Mouse (Mus musculus) c-Kit-positive CD71-positive TER-119-positive erythroid progenitor cells, embryonic 14.5 days (primary cell): Measurements from ENCODE around the gene Fam178b.
"Not testable (repeated sequence)": the region's sequence is repeated elsewhere in the genome, so short reads cannot be mapped to it uniquely, and the experiment has no call there.

Experiments used
- DNase-seq: peaks from one replicate; pipeline ENCODE4 v3.0.0-alpha.2; 2013; ENCODE audit warnings: low spot score

Fam178b gene

DNA sequence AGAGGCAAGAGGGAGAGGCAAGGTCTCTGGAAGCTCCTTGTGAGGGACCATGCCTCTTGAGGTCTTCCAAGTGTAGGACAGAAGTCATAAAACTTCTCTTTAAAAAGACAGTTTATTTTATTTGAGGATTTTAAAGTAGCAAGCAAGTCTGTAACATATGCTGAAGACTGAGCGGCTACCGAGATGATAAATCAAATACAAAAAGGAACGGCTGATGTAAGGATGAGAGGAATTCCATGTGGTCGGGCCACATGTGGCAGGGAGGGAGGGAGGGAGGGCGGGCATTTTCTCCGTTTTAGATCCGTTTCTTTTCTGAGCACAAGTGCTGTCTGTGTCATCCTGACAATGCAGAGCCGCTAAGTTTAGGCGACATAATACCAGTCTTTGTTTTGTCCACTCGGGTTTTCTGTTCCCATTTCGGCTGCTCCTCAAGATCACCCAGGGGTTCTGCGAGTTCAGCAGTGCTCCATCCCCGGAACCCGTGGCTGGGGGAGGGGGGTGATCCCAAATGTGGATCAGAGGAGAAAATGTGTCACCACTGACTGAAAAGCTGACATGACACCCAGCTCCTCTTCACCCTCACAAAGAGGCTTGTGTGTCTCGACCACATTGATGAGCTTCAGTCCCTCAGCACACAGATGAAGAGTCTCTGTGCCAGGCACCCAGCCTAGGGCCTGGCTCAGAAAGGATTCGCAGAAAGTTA lies 10.2 kb downstream of the Fam178b start:
- DNase-seq = no peak

DNA sequence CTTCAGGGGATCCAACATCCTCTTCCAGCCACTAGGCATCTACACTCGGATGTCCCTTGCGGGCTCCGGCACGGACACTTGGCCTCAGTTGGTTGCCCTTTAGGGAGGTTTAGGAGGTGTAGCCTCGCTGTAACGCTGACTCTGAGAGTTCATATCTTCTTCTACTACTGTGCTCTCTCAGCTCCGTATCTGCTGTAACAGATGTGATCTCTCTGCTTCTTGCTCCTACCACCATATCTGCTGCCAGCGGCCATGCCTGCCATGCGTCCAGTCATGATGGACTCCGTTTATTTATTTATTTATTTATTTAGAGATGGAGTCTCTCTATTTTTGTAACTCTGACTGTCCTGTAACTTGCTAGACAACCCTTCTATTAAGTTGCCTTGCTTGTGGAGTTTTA lies 11.7 kb downstream of the Fam178b start:
- no peak for DNase-seq

DNA sequence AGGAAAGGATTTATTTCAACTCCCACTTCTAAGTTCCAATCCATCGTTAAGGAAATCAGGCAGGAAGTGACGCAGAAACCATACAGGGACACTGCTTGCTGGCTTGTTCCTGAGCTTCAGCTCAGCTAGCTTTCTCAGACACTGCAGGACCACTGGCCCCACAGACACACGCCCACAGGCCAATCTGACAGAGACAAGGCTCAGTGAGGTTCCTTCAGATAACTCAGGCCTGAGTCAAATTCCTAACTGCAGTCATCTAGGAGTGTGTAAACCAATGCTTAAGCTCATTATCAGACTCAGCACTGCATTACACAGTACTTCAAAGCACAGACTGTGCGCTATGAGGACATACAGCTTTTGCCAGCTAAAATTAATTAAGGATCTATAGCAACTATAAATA lies 12.7 kb downstream of the Fam178b start:
- peak; percentile 64 for DNase-seq

DNA sequence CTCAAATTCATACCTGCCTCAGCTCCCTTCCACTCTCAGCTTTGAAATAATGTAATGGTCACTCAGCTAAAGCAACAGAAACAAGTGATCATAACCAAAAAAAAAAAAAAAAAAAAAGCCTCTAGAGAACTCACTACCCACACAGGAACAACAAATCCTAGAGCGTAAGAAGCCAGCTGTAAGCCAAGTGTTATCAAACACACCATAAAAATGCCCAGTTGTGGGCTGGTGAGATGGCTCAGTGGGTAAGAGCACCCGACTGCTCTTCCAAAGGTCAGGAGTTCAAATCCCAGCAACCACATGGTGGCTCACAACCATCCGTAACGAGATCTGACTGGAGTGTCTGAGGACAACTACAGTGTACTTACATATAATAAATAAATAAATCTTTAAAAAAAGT lies 15.0 kb downstream of the Fam178b start:
- DNase-seq = not testable (repeated sequence)

DNA sequence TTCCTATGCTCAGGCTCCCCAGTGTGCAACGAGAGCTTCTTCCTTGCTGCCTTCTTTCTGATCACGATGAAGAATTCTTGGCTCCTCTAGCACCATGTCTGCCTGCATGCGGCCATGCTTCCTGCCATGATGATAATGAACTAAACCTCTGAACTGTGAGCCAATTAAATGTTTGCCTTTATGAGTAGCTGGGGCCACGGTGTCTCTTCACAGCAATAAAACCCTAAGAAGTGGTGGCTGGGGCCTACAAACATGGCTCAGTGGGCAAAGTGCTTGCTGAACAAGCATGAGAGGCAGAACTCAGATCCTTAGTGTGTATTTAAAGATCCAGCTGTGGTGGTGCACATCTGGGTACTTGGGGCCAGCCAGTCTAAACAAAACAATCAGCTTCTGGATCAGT lies 17.0 kb downstream of the Fam178b start:
- no peak for DNase-seq

DNA sequence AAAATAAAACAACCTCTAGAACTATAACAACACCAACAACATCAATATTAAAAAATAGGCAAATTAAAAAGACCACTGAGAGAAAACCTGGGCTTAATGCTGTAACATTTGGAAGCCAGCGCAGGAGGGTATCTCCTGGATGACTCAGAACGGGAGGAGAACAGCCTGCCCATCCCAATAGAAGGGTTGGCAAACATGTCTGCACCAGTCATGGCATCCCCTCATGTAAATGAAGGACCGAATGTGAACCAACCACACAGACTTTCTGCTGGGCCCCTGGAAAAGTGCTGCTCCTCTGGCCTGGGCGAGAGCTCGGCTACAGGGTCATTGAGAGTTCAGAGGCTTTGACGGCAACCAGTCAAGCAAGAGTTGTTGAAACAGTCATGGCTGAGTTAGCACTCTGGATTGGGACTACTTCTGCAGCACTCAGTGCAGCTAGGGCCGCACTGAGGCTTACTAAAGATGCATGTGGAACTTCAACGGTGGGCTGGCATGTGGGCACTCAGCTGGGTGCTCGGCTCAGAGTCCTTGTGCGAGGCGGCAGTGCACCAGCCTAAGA lies 17.7 kb downstream of the Fam178b start:
- no peak for DNase-seq

DNA sequence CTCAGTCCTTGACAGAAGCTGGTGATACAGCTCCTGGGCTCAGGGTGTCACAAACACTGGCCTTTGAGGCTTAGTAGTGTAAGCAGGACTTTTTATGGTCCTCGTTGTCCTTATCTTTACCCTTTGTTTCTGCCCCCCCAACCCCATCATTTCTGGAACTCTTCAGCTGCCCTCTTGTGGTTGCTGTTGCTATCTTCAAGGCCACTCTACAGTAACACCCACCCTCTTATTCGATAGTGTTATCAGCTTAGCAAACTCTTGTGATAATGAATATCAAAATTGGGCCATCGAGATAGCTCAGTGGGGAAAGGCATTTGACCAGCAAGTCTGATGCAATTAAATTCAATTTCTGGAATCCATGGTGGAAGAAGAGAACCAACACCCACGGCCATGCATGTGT lies 18.5 kb downstream of the Fam178b start:
- no peak for DNase-seq

DNA sequence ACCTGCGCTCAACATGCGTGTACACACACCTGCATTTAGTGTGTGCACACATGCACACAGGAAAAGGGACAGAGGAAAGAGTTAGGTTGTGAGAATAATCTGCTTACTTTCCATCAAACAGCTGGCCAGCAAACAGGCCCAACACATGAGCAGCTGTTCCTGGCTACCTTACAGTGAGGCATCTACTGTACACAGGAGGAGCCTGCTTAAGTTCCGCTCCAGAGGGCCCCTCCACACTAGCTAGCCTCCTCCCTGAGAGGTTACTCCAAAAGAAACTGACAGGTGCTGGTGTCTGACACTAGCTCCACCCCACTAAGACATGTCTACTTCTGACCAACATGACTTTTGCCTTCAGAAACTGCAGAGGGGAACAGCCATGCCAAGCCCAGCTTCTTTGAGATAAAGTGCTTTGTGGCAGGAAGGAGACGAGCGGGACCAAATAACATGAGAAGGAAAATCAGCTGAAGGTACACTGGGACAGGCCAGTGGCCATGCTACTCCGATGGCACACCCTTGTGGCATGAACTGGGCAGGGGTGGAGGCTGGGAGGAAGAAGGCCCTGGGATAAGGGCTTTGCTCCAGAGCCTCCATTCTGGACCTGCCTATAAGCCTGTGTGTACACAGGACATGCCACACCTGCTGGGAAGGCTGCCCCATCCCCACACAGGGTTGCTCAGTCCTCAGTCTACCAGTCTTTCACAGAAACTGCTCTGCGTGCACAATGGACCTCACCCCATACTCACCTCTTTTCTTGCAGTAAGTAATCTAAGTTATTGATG lies 24.2 kb downstream of the Fam178b start:
- no peak for DNase-seq

DNA sequence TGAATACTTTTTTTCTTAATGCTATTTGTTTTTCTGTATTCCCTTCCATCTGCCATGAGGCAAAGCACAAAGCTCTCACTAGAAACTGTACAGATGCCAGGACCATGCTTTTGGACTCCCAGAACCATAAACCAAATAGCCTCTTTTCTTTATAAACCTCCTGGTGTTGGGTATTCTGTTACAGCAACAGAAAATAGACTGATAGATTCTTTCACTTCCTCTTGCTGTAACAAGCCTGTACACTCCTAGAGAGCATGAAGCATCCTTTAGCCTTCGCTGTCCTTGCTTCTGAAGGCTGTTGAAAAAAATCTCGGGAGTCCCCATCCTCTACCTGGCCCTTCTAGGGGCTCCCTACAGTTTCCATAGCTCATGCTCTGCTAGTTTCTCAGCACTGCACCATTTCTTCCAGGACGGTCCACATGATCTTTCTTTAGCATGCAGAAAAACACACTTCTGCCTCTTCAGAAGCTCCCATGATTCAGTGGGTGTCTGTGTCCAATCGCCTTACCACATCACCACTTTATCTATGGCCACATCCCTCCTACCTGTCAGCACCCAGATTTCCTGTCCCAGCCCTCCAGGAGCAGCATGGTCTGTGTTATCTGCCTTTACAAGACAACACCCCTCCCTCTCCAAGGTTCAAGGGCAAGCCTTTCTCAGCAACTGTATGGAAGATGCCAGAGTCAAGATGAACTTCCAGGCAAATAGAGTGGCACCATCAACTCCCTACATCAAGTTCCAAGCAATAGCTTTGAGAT lies 25.1 kb downstream of the Fam178b start:
- peak; percentile 17 for DNase-seq

DNA sequence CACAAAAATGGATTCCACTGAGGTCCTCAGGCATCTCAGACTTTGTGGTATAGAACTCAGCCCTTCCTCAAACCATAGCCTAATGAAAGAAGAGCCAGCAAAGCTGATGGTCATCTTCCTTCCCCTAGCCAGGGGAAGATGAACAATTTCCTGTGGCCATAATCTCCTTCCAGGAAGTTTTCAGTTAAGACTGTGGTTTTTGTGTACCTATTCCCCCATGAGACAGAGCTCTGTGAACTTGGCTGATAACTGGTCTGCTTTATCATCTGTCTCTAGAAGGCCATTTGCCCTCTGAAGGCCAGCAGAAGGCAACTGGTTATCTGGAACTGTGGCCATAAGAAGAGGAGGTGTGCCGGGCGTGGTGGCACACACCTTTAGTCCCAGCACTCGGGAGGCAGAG lies 26.8 kb downstream of the Fam178b start:
- DNase-seq = no peak

DNA sequence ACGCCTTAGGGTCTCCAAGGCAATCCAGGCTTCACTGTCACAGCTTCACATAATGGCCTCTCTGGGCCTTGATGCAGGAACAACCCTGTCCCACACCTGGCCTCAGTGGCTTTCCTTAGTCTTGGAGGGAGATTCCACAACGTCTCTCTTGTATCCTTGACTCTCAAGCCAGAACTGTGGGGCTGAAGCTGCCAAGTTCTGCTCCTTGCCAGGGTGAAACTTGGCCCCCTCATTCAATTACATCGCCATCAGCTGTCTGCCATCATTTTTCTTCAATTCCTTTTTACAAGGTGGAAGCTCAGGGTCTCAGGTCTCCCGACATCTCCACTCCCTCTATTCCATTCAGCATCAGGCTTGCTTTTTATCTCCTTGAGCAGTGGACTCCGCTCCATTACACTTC lies 27.9 kb downstream of the Fam178b start:
- DNase-seq = no peak

DNA sequence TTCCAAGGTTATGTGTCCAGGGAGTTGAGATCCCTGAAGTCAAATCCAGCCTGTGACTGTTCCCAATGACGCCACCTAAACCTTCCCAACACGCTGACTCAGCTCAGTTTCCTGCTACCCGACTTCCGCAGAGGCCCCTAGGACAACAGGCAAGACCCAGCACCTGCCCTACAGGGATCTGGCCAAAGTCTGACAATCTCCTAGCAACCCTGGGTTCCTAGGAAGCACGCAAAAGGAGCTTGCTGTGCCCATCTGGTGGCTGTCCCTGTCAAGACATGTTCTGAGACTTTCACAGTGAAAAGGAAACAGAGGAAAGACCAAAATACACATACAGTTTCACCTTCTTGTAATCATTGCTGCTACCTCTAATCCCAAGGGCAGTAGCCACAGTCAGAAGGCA lies 35.4 kb downstream of the Fam178b start:
- DNase-seq = no peak

DNA sequence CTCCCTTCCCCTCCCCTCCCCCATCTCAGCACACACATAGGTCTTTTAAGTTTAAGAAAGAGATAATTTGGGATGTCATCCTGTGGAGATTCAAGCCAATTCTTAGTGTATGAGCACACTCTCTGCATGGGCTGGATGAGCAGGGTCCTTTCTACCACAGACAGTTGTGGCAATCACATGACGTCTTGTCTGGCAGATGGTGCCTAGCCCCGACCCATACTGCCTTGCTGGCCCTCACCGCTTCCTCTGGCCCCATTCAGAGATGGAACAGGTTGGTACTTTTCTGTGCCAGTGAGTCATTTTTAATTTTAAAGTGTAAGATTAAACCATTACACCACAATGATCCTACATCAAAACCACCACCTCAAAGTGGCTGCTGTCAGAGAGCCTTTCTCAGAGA lies 36.7 kb downstream of the Fam178b start:
- DNase-seq = no peak

DNA sequence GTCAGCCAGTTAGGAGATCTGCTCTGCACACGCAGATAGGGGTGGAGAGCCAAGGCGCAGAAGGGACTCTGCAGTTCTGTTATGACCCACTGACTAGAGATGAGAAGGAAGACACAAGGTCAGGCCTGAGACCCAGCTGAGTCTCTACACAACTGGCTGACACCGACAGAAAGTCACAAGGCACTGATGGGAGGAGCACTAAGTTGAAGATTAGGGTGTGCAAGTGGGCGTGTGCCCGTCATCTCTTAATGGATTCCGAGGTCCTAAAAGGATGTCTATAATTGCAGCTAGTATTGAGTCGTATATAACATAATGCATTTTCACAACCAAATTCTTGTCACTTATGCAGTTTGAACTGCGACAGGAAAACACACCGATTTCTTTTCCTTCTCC lies 38.4 kb downstream of the Fam178b start:
- DNase-seq = no peak

DNA sequence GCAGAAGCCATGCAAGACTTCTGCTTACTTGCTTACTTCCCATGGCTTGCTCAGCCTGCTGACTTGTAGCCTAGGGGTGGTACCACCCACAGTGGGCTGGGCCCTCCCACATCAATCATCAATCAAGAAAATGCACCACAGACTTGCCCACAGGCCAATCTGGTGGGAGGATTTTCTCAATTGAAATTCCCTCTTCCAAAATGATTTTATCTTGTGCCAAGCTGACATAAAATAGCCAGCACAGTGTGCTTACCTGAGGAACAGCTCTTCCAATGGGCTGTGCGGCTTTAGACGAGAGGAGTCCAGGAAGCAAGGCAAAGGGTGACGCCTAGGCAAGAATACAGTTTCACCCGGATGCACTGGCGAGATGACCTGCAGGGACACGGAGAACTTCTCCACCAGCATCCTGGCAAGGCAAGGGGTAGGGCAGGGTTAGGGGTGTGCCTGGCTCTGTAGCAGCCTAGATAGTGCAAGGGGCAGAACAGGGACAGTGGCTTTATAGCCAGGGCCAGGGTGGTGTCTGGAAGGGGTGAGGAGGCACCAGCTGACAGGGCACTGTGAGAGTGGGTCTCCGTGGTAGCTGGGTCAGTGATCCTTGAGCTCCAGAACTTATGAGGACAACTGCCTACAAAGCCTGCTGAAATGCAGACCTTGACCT lies 38.9 kb downstream of the Fam178b start:
- DNase-seq = no peak

DNA sequence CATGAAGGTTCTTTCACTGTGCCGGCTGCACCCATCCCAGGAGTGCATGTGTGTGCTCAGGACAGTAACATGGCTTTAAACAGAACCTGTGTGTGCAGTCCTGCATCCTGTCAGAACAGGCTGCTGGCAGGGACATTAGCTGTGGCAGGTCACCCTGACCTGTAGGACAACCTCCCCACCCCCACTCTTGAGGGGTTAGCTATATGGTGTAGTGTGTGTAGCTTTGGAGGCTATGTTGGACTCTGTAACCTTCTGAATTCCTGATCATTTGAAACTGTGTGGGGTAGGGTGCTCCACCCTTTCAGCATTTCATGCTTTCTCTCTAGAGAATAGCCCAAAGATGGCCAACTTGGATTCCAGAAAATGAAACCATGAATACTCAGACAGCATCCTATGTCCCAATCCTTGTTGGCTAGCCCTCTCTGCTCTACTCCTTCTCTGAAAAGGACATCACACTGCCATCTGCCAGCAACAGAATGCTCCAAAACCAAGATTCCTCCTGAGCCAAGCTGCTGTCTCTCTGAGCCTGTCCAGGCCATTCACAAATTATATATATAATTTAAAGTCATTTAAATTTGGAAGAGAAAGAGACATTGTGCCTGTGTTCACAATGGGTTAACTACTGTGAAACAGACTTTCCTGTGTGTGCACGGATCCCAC lies 47.0 kb downstream of the Fam178b start:
- DNase-seq = no peak

DNA sequence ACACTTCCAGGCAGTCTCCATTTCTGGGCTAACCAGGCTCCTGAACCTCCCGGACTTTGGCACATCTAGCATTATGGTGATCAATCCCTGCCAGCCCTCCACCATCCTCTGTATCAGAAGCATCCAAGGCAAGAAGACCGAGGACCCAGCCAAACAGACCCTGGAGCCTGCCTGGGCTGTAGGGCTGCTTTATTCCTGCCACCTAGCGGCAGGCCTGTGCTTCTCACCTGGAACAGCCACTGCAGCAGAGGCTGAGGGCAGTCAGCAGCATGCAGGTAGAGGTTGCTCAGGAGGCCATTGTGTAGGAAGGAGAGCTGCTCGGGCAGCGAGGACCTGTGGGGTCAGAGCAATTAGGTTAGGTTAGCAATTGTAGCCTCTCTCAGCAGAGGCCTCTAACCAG lies 48.0 kb downstream of the Fam178b start:
- DNase-seq = no peak

DNA sequence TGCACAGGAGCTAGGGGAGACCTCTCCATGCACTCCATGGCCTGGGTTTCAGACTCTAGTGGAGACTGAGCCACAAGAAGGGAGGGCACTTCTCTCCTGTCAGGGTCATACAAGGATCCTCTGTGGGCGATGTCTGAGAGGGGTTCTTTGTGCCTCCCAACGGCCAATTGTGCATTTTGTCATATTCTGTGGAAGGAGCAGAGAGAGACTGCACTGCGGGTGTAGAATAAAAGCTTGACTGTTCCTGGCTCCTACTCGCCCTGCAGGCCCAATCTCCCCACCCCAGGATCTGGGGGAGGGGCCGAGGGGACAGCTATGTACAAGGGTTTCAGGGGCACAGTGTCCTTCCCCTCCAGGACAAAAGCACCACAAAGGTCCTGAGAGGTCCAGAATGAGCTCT lies 49.1 kb downstream of the Fam178b start:
- no peak for DNase-seq

DNA sequence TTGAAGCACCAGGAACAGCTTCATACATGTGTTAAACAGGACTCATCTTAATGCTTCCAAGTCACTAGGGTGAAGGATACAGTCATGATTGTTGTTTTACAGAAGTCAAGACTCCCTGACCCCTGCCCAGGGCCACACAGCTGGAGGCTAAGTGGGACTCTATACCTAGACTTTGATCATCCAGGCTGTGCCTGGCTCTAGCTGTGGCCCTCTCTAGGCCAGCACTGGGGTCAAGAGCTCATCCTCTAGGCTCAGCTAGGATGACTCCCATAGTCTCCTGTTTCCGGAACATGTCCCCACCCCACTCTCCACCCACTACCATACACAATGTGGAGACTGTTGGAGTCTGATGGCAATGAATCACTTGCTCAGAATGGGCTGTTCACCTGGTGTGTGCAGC lies 50.1 kb downstream of the Fam178b start:
- DNase-seq = no peak

DNA sequence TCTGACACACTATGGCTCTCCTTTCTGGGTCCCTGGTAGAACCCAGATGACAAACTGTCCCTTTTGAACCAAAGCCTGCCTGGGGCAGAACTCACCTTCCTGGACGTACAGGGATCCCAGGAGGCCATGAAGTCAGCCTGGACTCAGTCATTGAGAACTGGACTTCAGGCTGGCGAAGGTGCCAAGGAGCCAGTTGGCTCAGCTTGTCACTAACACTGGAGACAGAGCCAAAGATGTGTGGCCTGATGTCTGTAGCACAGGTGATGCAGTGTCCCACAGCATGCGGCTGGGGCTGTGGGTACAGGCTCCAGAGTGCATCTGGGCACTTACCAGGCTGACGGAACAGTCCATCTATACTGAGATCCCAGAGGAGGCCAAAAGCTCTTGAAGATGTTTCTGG lies 50.9 kb downstream of the Fam178b start:
- DNase-seq = no peak

DNA sequence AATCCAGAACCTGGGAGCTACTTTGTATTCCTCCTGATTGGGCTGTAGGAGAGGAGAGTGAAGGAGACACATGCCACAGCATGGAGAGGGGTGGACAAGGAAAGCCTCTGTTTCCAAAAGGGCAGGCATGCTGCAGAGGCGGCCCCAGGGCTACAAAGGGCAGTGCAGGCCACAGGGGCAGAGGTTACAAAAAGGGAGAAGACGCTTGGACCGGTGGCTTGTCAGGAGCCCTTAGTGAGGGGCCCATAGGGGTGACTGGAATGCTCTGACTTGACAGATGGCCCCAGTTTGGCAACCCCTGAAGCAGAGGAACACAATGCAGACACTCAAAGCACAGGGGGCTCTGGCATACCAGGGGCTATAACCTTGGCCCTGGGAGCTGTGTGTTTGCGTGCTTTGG lies 51.6 kb downstream of the Fam178b start:
- DNase-seq = no peak
